Mouse (Mus musculus): ENCODE measurements around the gene Acad9. TPM values are rescaled to one million over a fixed set of nuclear protein-coding genes. Genes with fewer than 3 reads are reported as not detected.

Gene Acad9
- polyA plus RNA-seq, 1 experiment from 2014 or later = 98.5 TPM

- DNase-seq (ENCODE audit: low spot score) (no peak), ATAC-seq (no peak)
- H3K27me3 ChIP-seq (replicated peaks; ENCODE audit: control insufficient read depth, insufficient read depth, low read length) = no peaks in the 10 kb centered on the region
- peaks cover 88% of the 10 kb centered on the region for H3K36me3 ChIP-seq (ENCODE audit: control insufficient read depth, insufficient read depth, low read length)
- H3K9me3 ChIP-seq (replicated peaks; ENCODE audit: control insufficient read depth, low read length) = no peaks in the 10 kb centered on the region
- 96% methylated on average over 5 of the region's 5 CpGs for WGBS
- no peaks in the 10 kb centered on the region for H3K4me1 ChIP-seq (ENCODE audit: control insufficient read depth, insufficient read depth, low read length)
- H3K27ac ChIP-seq (ENCODE audit: low read depth, low read length) = no peak overlapping the region
- no peak overlapping the region for H3K4me3 ChIP-seq (ENCODE audit: low read depth, low read length)
- no peak overlapping the region for H3K9ac ChIP-seq (ENCODE audit: low read length)
- no peak overlapping the region for H3K4me2 ChIP-seq (ENCODE audit: low read length)
Measured at GRCm38 (mm10) chr3:36079886-36080285, 14.1 kb downstream of the Acad9 start.

GRCm38 (mm10) chr3:36080741-36081140, 15.0 kb downstream of the Acad9 start:
- Histone ChIP-seq H3K4me3 (ENCODE audit: low read depth, low read length) (no peak overlapping the region), H3K9me3 (replicated peaks; ENCODE audit: control insufficient read depth, low read length) (no peaks in the 10 kb centered on the region), H3K27ac (ENCODE audit: low read depth, low read length) (no peak overlapping the region), H3K4me2 (ENCODE audit: low read length) (no peak overlapping the region), H3K4me1 (ENCODE audit: control insufficient read depth, insufficient read depth, low read length) (no peaks in the 10 kb centered on the region), H3K36me3 (ENCODE audit: control insufficient read depth, insufficient read depth, low read length) (peaks cover 88% of the 10 kb centered on the region), H3K27me3 (replicated peaks; ENCODE audit: control insufficient read depth, insufficient read depth, low read length) (no peaks in the 10 kb centered on the region), H3K9ac (ENCODE audit: low read length) (no peak overlapping the region)
- ATAC-seq = no peak
- DNase-seq (ENCODE audit: low spot score) = no peak
- 92% methylated on average over 5 of the region's 5 CpGs for WGBS

- H3K4me2 ChIP-seq (ENCODE audit: low read length) = no peak overlapping the region
- H3K9me3 ChIP-seq (replicated peaks; ENCODE audit: control insufficient read depth, low read length) = no peaks in the 10 kb centered on the region
- WGBS = 92% methylated on average over 4 of the region's 4 CpGs
- no peak overlapping the region for H3K4me3 ChIP-seq (ENCODE audit: low read depth, low read length)
- H3K27ac ChIP-seq (ENCODE audit: low read depth, low read length) = no peak overlapping the region
- H3K4me1 ChIP-seq (ENCODE audit: control insufficient read depth, insufficient read depth, low read length) = no peaks in the 10 kb centered on the region
- H3K27me3 ChIP-seq (replicated peaks; ENCODE audit: control insufficient read depth, insufficient read depth, low read length) = no peaks in the 10 kb centered on the region
- DNase-seq (ENCODE audit: low spot score) (no peak), ATAC-seq (no peak)
- H3K36me3 ChIP-seq (ENCODE audit: control insufficient read depth, insufficient read depth, low read length) = peaks cover 88% of the 10 kb centered on the region
- no peak overlapping the region for H3K9ac ChIP-seq (ENCODE audit: low read length)
Measured at GRCm38 (mm10) chr3:36082843-36083242, 17.1 kb downstream of the Acad9 start.

GRCm38 (mm10) chr3:36083381-36083780, 17.6 kb downstream of the Acad9 start:
- Histone ChIP-seq H3K36me3 (ENCODE audit: control insufficient read depth, insufficient read depth, low read length) (peaks cover 88% of the 10 kb centered on the region), H3K9me3 (replicated peaks; ENCODE audit: control insufficient read depth, low read length) (no peaks in the 10 kb centered on the region), H3K9ac (ENCODE audit: low read length) (no peak overlapping the region), H3K27me3 (replicated peaks; ENCODE audit: control insufficient read depth, insufficient read depth, low read length) (no peaks in the 10 kb centered on the region), H3K4me2 (ENCODE audit: low read length) (no peak overlapping the region), H3K4me3 (ENCODE audit: low read depth, low read length) (no peak overlapping the region), H3K27ac (ENCODE audit: low read depth, low read length) (no peak overlapping the region), H3K4me1 (ENCODE audit: control insufficient read depth, insufficient read depth, low read length) (no peaks in the 10 kb centered on the region)
- ATAC-seq (no peak), DNase-seq (ENCODE audit: low spot score) (no peak)
- 97% methylated on average over 7 of the region's 7 CpGs for WGBS

- no peak overlapping the region for H3K27ac ChIP-seq (ENCODE audit: low read depth, low read length)
- no peaks in the 10 kb centered on the region for H3K27me3 ChIP-seq (replicated peaks; ENCODE audit: control insufficient read depth, insufficient read depth, low read length)
- no peaks in the 10 kb centered on the region for H3K4me1 ChIP-seq (ENCODE audit: control insufficient read depth, insufficient read depth, low read length)
- ATAC-seq = no peak
- no peak for DNase-seq (ENCODE audit: low spot score)
- no peak overlapping the region for H3K4me2 ChIP-seq (ENCODE audit: low read length)
- peaks cover 89% of the 10 kb centered on the region for H3K36me3 ChIP-seq (ENCODE audit: control insufficient read depth, insufficient read depth, low read length)
- H3K9ac ChIP-seq (ENCODE audit: low read length) = no peak overlapping the region
- no peaks in the 10 kb centered on the region for H3K9me3 ChIP-seq (replicated peaks; ENCODE audit: control insufficient read depth, low read length)
- 97% methylated on average over 5 of the region's 5 CpGs for WGBS
- H3K4me3 ChIP-seq (ENCODE audit: low read depth, low read length) = no peak overlapping the region
Measured at GRCm38 (mm10) chr3:36085394-36085793, 19.6 kb downstream of the Acad9 start.

GRCm38 (mm10) chr3:36087591-36087990, 21.8 kb downstream of the Acad9 start:
- Histone ChIP-seq H3K4me3 (ENCODE audit: low read depth, low read length) (no peak overlapping the region), H3K36me3 (ENCODE audit: control insufficient read depth, insufficient read depth, low read length) (peaks cover 81% of the 10 kb centered on the region), H3K9ac (ENCODE audit: low read length) (no peak overlapping the region), H3K9me3 (replicated peaks; ENCODE audit: control insufficient read depth, low read length) (no peaks in the 10 kb centered on the region), H3K4me1 (ENCODE audit: control insufficient read depth, insufficient read depth, low read length) (no peaks in the 10 kb centered on the region), H3K27me3 (replicated peaks; ENCODE audit: control insufficient read depth, insufficient read depth, low read length) (no peaks in the 10 kb centered on the region), H3K27ac (ENCODE audit: low read depth, low read length) (no peak overlapping the region), H3K4me2 (ENCODE audit: low read length) (no peak overlapping the region)
- ATAC-seq = no peak
- no peak for DNase-seq (ENCODE audit: low spot score)
- 96% methylated on average over 9 of the region's 9 CpGs for WGBS

- H3K4me2 ChIP-seq (ENCODE audit: low read length) = no peak overlapping the region
- no peak for ATAC-seq
- no peak overlapping the region for H3K9ac ChIP-seq (ENCODE audit: low read length)
- no peak overlapping the region for H3K4me3 ChIP-seq (ENCODE audit: low read depth, low read length)
- no peaks in the 10 kb centered on the region for H3K9me3 ChIP-seq (replicated peaks; ENCODE audit: control insufficient read depth, low read length)
- no peaks in the 10 kb centered on the region for H3K27me3 ChIP-seq (replicated peaks; ENCODE audit: control insufficient read depth, insufficient read depth, low read length)
- no peaks in the 10 kb centered on the region for H3K4me1 ChIP-seq (ENCODE audit: control insufficient read depth, insufficient read depth, low read length)
- DNase-seq (ENCODE audit: low spot score) = no peak
- H3K27ac ChIP-seq (ENCODE audit: low read depth, low read length) = no peak overlapping the region
- peaks cover 14% of the 10 kb centered on the region for H3K36me3 ChIP-seq (ENCODE audit: control insufficient read depth, insufficient read depth, low read length)
- WGBS = 86% methylated on average over 2 of the region's 2 CpGs
Measured at GRCm38 (mm10) chr3:36095371-36095770, 29.6 kb downstream of the Acad9 start.

GRCm38 (mm10) chr3:36116076-36116475, 50.3 kb downstream of the Acad9 start:
- H3K4me2 ChIP-seq (ENCODE audit: low read length) = no peak overlapping the region
- 58% methylated on average over 4 of the region's 4 CpGs for WGBS
- no peak overlapping the region for H3K9ac ChIP-seq (ENCODE audit: low read length)
- DNase-seq (ENCODE audit: low spot score) (no peak), ATAC-seq (no peak)
- no peaks in the 10 kb centered on the region for H3K9me3 ChIP-seq (replicated peaks; ENCODE audit: control insufficient read depth, low read length)
- no peaks in the 10 kb centered on the region for H3K27me3 ChIP-seq (replicated peaks; ENCODE audit: control insufficient read depth, insufficient read depth, low read length)
- no peaks in the 10 kb centered on the region for H3K36me3 ChIP-seq (ENCODE audit: control insufficient read depth, insufficient read depth, low read length)
- H3K4me3 ChIP-seq (ENCODE audit: low read depth, low read length) = no peak overlapping the region
- H3K4me1 ChIP-seq (ENCODE audit: control insufficient read depth, insufficient read depth, low read length) = no peaks in the 10 kb centered on the region
- no peak overlapping the region for H3K27ac ChIP-seq (ENCODE audit: low read depth, low read length)

- DNase-seq (ENCODE audit: low spot score) (peak; percentile 38), ATAC-seq (peak; percentile 40; the same call in 1 of the 2 replicates)
- no peak overlapping the region for H3K27ac ChIP-seq (ENCODE audit: low read depth, low read length)
Measured at GRCm38 (mm10) chr3:36119684-36120548, 54.1 kb downstream of the Acad9 start.

More at GRCm38 (mm10) chr3:36119684-36120548, 54.1 kb downstream of the Acad9 start:
- Histone ChIP-seq H3K36me3 (ENCODE audit: control insufficient read depth, insufficient read depth, low read length) (no peaks in the 10 kb centered on the region), H3K4me1 (ENCODE audit: control insufficient read depth, insufficient read depth, low read length) (no peaks in the 10 kb centered on the region), H3K4me2 (ENCODE audit: low read length) (no peak overlapping the region), H3K9me3 (replicated peaks; ENCODE audit: control insufficient read depth, low read length) (no peaks in the 10 kb centered on the region), H3K4me3 (ENCODE audit: low read depth, low read length) (no peak overlapping the region), H3K9ac (ENCODE audit: low read length) (no peak overlapping the region), H3K27me3 (replicated peaks; ENCODE audit: control insufficient read depth, insufficient read depth, low read length) (no peaks in the 10 kb centered on the region)

Data from forebrain, embryonic 14.5 days (tissue).